Mouse (Mus musculus) layer of hippocampus, postnatal 14 days (tissue): ENCODE measurements around the gene Spg11. TPM values are rescaled to one million over a fixed set of nuclear protein-coding genes. Genes with fewer than 3 reads are reported as not detected.
"Not testable (repeated sequence)": the region's sequence is repeated elsewhere in the genome, so short reads cannot be mapped to it uniquely, and the experiment has no call there.

ENCODE experiments used
- DNase-seq, 2 experiments: peaks; one replicate each; pipeline ENCODE4 v3.0.0; 2021 to 2022; ENCODE audit warnings: low spot score in 2 of 2, mixed read lengths in 1 of 2
- microRNA-seq, 2 experiments: library from miRNA; unstranded; fragments of <30 nt; microRNA quantifications; one replicate each; pipeline ENCODE4 v1.2.0; 2021
- total RNA-seq, 2 experiments: library from RNA; stranded (reverse); gene quantifications; 2 replicates each; pipeline ENCODE4 v1.2.3; 2021

Gene Spg11
- total RNA-seq, 2 experiments from 2014 or later, result 17.3 to 19.7 TPM

- DNase-seq, result no peak
These were observed 48.9 kb downstream of the Spg11 start for GRCm38 (mm10) chr2:122069144-122069912.

GRCm38 (mm10) chr2:122066241-122066640 lies 51.9 kb downstream of the Spg11 start:
- DNase-seq, result no peak

GRCm38 (mm10) chr2:122065200-122065969 lies 52.8 kb downstream of the Spg11 start:
- DNase-seq, result peak in 1 of 2 experiments; percentile 35

GRCm38 (mm10) chr2:122059365-122060115 lies 58.6 kb downstream of the Spg11 start:
- no peak for DNase-seq

- no peak for DNase-seq
These were observed 74.3 kb downstream of the Spg11 start for GRCm38 (mm10) chr2:122043926-122044325.

GRCm38 (mm10) chr2:122036064-122036463 lies 82.1 kb downstream of the Spg11 start:
- DNase-seq, result no peak

- no peak for DNase-seq
These were observed 86.2 kb downstream of the Spg11 start for GRCm38 (mm10) chr2:122031970-122032369.

GRCm38 (mm10) chr2:122028756-122029700 lies 89.2 kb downstream of the Spg11 start:
- DNase-seq, result peak; percentile 28 to 39

- peak; percentile 80 to 89 for DNase-seq
These were observed 90.1 kb downstream of the Spg11 start, which contains the start of gene Eif3j1 for GRCm38 (mm10) chr2:122027862-122028755. TSS of gene Eif3j1 (plus strand) at chr2:122028546.

- not testable (repeated sequence) for DNase-seq
These were observed 91.1 kb downstream of the Spg11 start for GRCm38 (mm10) chr2:122027091-122027490.

- no peak for DNase-seq
These were observed 95.9 kb downstream of the Spg11 start for GRCm38 (mm10) chr2:122022284-122022683.

GRCm38 (mm10) chr2:122018705-122019104 lies 99.5 kb downstream of the Spg11 start:
- DNase-seq, result no peak

GRCm38 (mm10) chr2:122011441-122011840 lies 106.7 kb downstream of the Spg11 start:
- no peak for DNase-seq

- no peak for DNase-seq
These were observed 109.4 kb downstream of the Spg11 start for GRCm38 (mm10) chr2:122008832-122009231.

Small RNA genes lying within 50 kb of the gene (microRNA-seq; reads per million reads assigned to microRNA genes)
- gene Gm47314, result 0 to 0.23 reads per million in 2 experiments

Other genes with a start within 250 kb of the Spg11 start
- 10 to 100 TPM; 30.3 to 33.4 TPM for gene Ctdspl2, start 162.4 kb downstream of the Spg11 start, total RNA-seq
- gene Mageb3, start 162.3 kb downstream of the Spg11 start, total RNA-seq, result under 1 TPM; 0.23 to 0.48 TPM
- 10 to 100 TPM; 21.0 to 21.3 TPM for gene Eif3j1, start 89.8 kb downstream of the Spg11 start, total RNA-seq
- gene B2m, start 29.3 kb upstream of the Spg11 start, total RNA-seq, result 10 to 100 TPM; 70.8 to 93.3 TPM
- gene Trim69, start 42.3 kb upstream of the Spg11 start, total RNA-seq, result not detected
- under 1 TPM in 1 of 2 experiments, not detected in 1; 0.26 TPM for gene Patl2, start 67.8 kb upstream of the Spg11 start, total RNA-seq
- not detected for gene Terb2, start 67.9 kb upstream of the Spg11 start, total RNA-seq
- 10 to 100 TPM; 12.2 to 13.4 TPM for gene Sord, start 116.4 kb upstream of the Spg11 start, total RNA-seq
- under 1 TPM in 1 of 2 experiments, not detected in 1; 0.09 TPM for gene Duox2, start 180.1 kb upstream of the Spg11 start, total RNA-seq
- not detected for gene Duoxa2, start 180.5 kb upstream of the Spg11 start, total RNA-seq
- not detected for gene Duoxa1, start 195.3 kb upstream of the Spg11 start, total RNA-seq
- not detected for gene Duox1, start 197.3 kb upstream of the Spg11 start, total RNA-seq